Mouse (Mus musculus): Measurements from ENCODE around the gene Fra10ac1. TPM values are rescaled to one million over a fixed set of nuclear protein-coding genes. Genes with fewer than 3 reads are reported as not detected.

The Fra10ac1 gene
- 21.7 to 25.1 TPM (median 23.3 TPM) in 4 replicates for total RNA-seq (2023; ENCODE audit: inconsistent age)

GRCm38 (mm10) chr19:38223905-38224684 is at the start of gene Fra10ac1:
TSS of gene Fra10ac1 (minus strand) at chr19:38224156.

GRCm38 (mm10) chr19:38264505-38265500 is 40.8 kb upstream of the Fra10ac1 start, which contains the start of gene Lgi1:
TSS of gene Lgi1 (plus strand) at chr19:38264536.

Other genes with a start within 250 kb of the Fra10ac1 start
- gene Myof, start 180.6 kb downstream of the Fra10ac1 start, total RNA-seq (2023; ENCODE audit: inconsistent age) = 39.6 to 48.7 TPM (median 41.6 TPM) in 4 replicates
- gene Cep55, start 169.1 kb downstream of the Fra10ac1 start, total RNA-seq (2023; ENCODE audit: inconsistent age) = 1.7 to 3.9 TPM (median 2.3 TPM) in 4 replicates
- gene Ffar4, start 127.1 kb downstream of the Fra10ac1 start, total RNA-seq (2023; ENCODE audit: inconsistent age) = not detected in 4 replicates
- not detected in 4 replicates for gene Rbp4, start 98.9 kb downstream of the Fra10ac1 start, total RNA-seq (2023; ENCODE audit: inconsistent age)
- gene Pde6c, start 91.4 kb downstream of the Fra10ac1 start, total RNA-seq (2023; ENCODE audit: inconsistent age) = not detected in 4 replicates
- gene Lgi1, start 40.4 kb upstream of the Fra10ac1 start, total RNA-seq (2023; ENCODE audit: inconsistent age) = not detected in 4 replicates
- gene Slc35g1, start 171.8 kb upstream of the Fra10ac1 start, total RNA-seq (2023; ENCODE audit: inconsistent age) = 0.63 to 1.4 TPM (median 1.3 TPM) in 4 replicates

Measured in B cell, adult (primary cell).